Mouse (Mus musculus) forebrain, embryonic 10.5 days (tissue): Measurements from ENCODE around the gene 2010111I01Rik. TPM values are rescaled to one million over a fixed set of nuclear protein-coding genes. Genes with fewer than 3 reads are reported as not detected.
"Not testable (repeated sequence)": the region's sequence is repeated elsewhere in the genome, so short reads cannot be mapped to it uniquely, and the experiment has no call there.

Experiments used
- DNase-seq: peaks from one replicate; pipeline ENCODE4 v3.0.0-alpha.2; 2017; ENCODE audit warnings: low spot score; ENCODE audit errors: extremely low spot score
- H3K27ac ChIP-seq: fragments of 300-500 bp; sonication (generic); 2 replicates; pipeline ENCODE4 v1.5.1; 2016; ENCODE audit warnings: mild to moderate bottlenecking
- H3K27me3 ChIP-seq: fragments of 300-500 bp; sonication (generic); 2 replicates; pipeline ENCODE4 v1.6.1; 2016; ENCODE audit warnings: mild to moderate bottlenecking; ENCODE audit not compliant: poor library complexity, severe bottlenecking
- H3K36me3 ChIP-seq: fragments of 300-500 bp; sonication (generic); replicated peaks from 2 replicates; pipeline ENCODE4 v1.6.1; 2016; ENCODE audit warnings: mild to moderate bottlenecking, moderate library complexity
- H3K4me1 ChIP-seq: fragments of 300-500 bp; sonication (generic); 2 replicates; pipeline ENCODE4 v1.6.1; 2016
- H3K4me3 ChIP-seq: fragments of 300-500 bp; sonication (generic); 2 replicates; pipeline ENCODE4 v1.5.1; 2016; ENCODE audit warnings: mild to moderate bottlenecking, moderate library complexity
- H3K9me3 ChIP-seq: fragments of 300-500 bp; sonication (generic); 2 replicates; pipeline ENCODE4 v1.6.1; 2016; ENCODE audit warnings: mild to moderate bottlenecking, moderate library complexity
- WGBS: fragments of 180-500 bp; shearing (Covaris S2); methylation state at CpG from one replicate; pipeline ENCODE4 v1.1.7; 2016; 5-methylcytosine and 5-hydroxymethylcytosine counted together
- polyA plus RNA-seq: library from polyadenylated mRNA; unstranded; fragments of >200 nt; fragmentation: Nextera tagmentation; extraction: Ambion mirVana; gene quantifications from 2 replicates; pipeline ENCODE4 v1.2.1, GENCODE M21; 2016

Gene 2010111I01Rik
- polyA plus RNA-seq, 1 experiment from 2014 or later = 45.6 TPM

DNA sequence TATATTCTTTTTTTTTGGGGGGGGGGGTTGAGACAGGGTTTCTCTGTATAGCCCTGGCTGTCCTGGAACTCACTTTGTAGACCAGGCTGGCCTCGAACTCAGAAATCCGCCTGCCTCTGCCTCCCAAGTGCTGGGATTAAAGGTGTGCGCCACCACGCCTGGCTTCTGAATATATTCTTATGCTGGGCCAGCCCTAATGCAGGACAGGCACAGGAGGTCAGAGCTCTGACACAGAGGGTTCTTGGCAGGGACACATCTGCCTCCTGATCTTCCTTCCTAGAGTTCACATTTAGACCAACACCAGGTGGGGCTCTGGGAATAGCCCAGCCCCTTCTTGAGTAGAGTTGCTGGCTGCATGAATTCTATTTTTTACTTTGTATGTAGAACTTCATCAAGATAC lies 350.4 kb downstream of the 2010111I01Rik start:
- peaks cover 31% of the 10 kb centered on the region for H3K36me3 ChIP-seq
- H3K4me3 ChIP-seq, H3K27ac ChIP-seq, H3K9me3 ChIP-seq, DNase-seq, H3K27me3 ChIP-seq: not testable (repeated sequence)
- 98% methylated on average over 4 of the region's 4 CpGs for WGBS
- peaks cover 14% of the 10 kb centered on the region; the same call in 1 of the 2 replicates for H3K4me1 ChIP-seq

DNA sequence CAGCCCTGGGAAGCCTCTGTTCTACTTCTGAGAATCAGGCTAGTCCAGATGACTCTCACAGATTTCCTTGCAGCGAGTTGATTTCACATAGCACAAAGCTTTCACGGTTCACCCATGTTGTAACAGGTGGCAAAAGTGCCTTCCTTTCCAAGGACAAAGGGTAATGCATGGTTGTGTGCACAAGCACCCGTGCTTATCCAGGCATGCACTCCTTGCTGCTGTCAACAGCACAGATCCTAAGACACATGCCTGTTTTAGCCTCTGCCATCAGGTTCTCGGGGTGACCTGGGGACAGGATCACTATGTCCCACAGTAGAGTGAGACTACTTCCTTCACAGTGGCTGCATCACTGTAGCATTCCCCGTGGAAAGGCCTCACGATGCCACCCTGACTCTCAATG lies 351.1 kb downstream of the 2010111I01Rik start:
- peaks cover 31% of the 10 kb centered on the region for H3K36me3 ChIP-seq
- no peak overlapping the region for H3K4me3 ChIP-seq
- no peak overlapping the region for H3K27ac ChIP-seq
- no peaks in the 10 kb centered on the region for H3K27me3 ChIP-seq
- H3K4me1 ChIP-seq = peaks cover 14% of the 10 kb centered on the region; the same call in 1 of the 2 replicates
- no peak for DNase-seq
- WGBS = 88% methylated on average over 6 of the region's 6 CpGs
- H3K9me3 ChIP-seq = no peaks in the 10 kb centered on the region

DNA sequence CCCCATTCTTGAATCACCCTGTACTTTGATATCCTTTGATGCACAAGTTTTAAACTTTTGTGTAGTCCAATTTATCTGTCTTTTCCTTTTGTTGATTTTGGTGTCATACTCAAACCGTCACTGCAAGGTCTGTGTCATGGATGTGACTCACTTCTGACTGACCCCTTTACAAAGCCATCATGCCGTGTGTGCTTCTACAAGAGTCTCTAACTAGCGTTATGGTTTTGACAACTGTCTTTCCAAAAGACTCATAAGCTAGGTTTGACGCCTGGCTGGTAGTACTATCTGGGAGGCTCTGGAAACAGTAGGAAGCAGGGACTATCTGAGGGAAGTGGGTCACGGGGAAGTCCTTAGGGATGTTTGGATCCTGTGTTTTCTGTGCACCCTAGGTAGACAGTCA lies 351.7 kb downstream of the 2010111I01Rik start:
- H3K4me1 ChIP-seq = peaks cover 15% of the 10 kb centered on the region
- H3K36me3 ChIP-seq = peaks cover 31% of the 10 kb centered on the region
- no peak overlapping the region for H3K27ac ChIP-seq
- H3K27me3 ChIP-seq = no peaks in the 10 kb centered on the region
- H3K4me3 ChIP-seq = no peak overlapping the region
- WGBS = 91% methylated on average over 5 of the region's 5 CpGs
- H3K9me3 ChIP-seq = no peaks in the 10 kb centered on the region
- DNase-seq = no peak

DNA sequence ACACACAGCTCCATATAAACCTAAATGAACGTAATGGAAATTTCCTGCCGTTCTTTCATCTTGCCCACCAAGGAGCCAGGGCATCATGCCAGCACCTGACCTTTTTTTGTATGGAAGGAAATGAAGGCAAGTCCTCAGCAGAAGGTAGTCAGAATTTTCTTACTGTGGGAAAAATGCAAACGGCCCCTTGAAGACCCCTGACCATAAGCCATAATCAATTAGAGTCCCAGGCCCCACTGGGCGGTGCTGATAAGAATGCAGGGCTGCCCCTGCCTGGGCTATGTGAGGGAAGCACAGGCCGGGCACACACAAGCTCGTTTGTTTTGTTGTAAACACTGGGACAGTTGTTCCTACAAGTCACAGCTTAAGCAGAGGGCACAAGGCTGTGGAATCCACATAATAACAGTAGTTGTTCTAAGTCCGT lies 353.0 kb downstream of the 2010111I01Rik start:
- Histone ChIP-seq H3K4me1 (peaks cover 28% of the 10 kb centered on the region), H3K9me3 (no peaks in the 10 kb centered on the region), H3K36me3 (peaks cover 23% of the 10 kb centered on the region), H3K27ac (no peak overlapping the region), H3K27me3 (no peaks in the 10 kb centered on the region), H3K4me3 (no peak overlapping the region)
- no peak for DNase-seq
- WGBS = 69% methylated on average over 7 of the region's 7 CpGs

DNA sequence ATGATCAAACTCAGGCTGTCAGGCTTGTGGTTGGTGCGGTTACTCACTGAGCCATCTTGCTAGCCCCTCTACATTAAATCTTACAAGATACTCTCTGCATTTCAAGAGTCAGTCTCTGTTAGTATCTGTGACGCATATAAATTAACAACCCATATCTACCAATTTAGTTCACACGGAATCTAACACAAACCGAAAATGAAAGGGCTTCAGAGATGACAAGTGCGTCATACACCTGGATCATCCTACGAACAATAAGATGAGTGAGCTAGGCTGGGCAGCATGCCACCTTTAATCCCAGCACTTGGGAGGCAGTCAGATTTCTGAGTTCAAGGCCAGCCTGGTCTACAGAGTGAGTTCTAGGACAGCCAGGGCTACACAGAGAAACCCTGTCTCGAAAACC lies 355.1 kb downstream of the 2010111I01Rik start:
- Histone ChIP-seq H3K27ac (no peak overlapping the region), H3K4me3 (no peak overlapping the region), H3K36me3 (peaks cover 20% of the 10 kb centered on the region), H3K4me1 (peaks cover 40% of the 10 kb centered on the region), H3K27me3 (no peaks in the 10 kb centered on the region), H3K9me3 (no peaks in the 10 kb centered on the region)
- WGBS = 97% methylated on average over 7 of the region's 7 CpGs
- no peak for DNase-seq

DNA sequence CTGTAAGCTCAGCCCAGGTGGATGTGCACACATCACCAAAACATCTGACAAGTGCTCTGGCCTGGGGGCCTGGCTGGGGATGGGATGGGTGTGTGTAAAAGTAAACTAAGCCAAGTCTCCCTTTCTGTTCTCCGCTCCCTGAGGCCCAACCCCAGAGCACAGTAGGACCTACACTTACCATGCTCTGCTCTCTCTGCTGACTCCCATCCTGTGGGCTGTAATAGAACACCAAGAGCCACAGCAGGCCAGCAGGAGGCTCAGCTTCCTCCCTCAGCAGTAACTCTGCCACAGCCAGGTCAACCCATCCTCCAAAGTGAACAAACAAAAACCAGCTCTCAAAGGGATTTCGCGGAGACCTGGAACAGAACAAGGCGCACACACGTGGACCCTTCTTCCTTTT lies 357.0 kb downstream of the 2010111I01Rik start:
- Histone ChIP-seq H3K4me1 (peaks cover 48% of the 10 kb centered on the region), H3K27me3 (no peaks in the 10 kb centered on the region), H3K36me3 (peaks cover 11% of the 10 kb centered on the region), H3K27ac (0 out of 2 replicates have a peak overlapping the region, but pooled peaks have one; percentile 4), H3K4me3 (no peak overlapping the region), H3K9me3 (no peaks in the 10 kb centered on the region)
- DNase-seq = no peak
- WGBS = 71% methylated on average over 5 of the region's 5 CpGs

DNA sequence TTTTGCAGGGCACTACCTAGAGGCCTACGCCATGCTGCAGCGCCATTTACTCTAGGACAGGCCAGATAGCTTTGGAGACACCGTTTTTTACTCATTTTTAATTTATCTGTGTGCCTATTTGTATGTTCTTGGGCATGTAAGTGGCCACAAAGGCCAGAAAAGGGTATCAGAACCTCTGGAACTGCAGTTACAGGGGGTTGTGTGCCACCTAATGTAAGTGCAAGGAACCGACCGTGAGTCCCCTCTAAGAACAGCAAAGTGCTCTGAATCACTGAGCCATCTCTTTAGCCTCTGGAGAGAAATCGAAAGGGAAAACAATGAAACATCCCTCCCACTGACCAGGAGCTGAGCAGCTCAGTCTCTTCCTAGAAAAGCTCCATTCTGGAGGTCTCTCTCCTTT lies 358.1 kb downstream of the 2010111I01Rik start:
- peaks cover 4% of the 10 kb centered on the region; the same call in 1 of the 2 replicates for H3K36me3 ChIP-seq
- peaks cover 46% of the 10 kb centered on the region for H3K4me1 ChIP-seq
- H3K9me3 ChIP-seq = no peaks in the 10 kb centered on the region
- whole genome bisulfite sequencing = 90% methylated on average over 6 of the region's 6 CpGs
- H3K4me3 ChIP-seq = no peak overlapping the region
- DNase-seq = no peak
- 0 out of 2 replicates have a peak, but pooled peaks cover 3% of the 10 kb centered on the region for H3K27me3 ChIP-seq
- H3K27ac ChIP-seq = peak overlapping the region; percentile 59; the same call in 1 of the 2 replicates

DNA sequence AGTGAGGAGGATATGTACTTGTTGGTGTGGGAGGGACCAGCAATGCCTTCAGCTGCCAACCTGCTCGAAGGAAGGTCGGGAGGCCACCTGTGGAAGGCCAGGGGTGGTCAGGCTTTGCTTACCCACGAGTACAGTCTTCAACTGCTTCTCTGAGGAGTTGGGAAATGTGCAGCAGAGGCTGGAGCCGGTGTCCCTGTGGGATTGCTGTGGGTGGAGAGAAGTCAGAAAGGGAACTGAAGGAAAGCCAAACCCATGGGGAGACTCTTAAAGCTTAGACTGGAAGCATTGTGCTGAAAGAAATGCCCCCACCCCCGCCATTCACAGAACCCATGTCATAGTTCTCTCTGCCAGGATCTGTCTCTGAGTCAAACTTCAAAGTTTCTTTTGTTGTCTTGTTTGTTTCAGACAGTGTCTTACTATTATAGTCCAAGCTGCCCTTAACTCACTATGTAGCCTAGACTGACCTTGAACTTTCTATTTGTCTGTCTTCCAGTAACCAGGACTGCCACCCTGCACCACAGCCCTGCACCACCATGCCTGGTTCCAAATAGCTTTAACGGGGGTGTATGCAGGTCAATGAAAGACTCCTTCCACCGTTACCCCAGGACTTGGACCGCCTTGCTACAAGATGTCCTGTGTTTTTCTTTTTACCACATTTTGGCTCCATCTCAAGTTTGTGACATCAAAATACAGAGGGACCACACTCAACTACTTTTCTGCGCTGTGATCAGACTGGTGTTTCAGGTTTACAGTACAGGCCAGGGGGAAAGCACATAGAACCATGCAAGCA lies 358.8 kb downstream of the 2010111I01Rik start:
- Histone ChIP-seq H3K27me3 (peaks cover 6% of the 10 kb centered on the region; the same call in 1 of the 2 replicates), H3K9me3 (no peaks in the 10 kb centered on the region), H3K36me3 (peaks cover 4% of the 10 kb centered on the region; the same call in 1 of the 2 replicates), H3K4me3 (no peak overlapping the region), H3K4me1 (peaks cover 41% of the 10 kb centered on the region), H3K27ac (0 out of 2 replicates have a peak overlapping the region, but pooled peaks have one; percentile 59)
- 82% methylated on average over 9 of the region's 9 CpGs for WGBS
- no peak for DNase-seq

DNA sequence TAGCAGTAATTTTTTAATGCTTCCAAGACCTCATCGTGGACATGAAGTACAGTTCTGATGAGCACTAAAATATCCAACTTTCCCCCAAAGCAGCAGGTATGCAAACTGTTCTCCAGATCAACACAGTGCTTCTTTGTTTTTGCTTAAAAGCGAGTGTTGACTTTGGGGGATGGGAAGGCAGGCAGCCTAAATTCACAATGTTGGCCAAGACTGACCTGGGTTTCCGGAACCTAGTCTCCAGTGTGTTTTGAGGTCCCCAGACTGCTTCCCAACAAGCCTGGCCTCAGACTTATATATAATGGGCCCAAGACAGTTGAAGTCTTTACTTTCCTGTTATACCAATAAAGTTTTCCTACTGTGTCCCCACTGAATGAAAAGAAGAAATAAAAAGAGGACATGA lies 359.6 kb downstream of the 2010111I01Rik start:
- no peaks in the 10 kb centered on the region for H3K9me3 ChIP-seq
- DNase-seq = no peak
- peaks cover 4% of the 10 kb centered on the region; the same call in 1 of the 2 replicates for H3K36me3 ChIP-seq
- peaks cover 15% of the 10 kb centered on the region for H3K27me3 ChIP-seq
- WGBS = 71% methylated on average over 3 of the region's 3 CpGs
- peaks cover 43% of the 10 kb centered on the region for H3K4me1 ChIP-seq
- peak overlapping the region; percentile 59; the same call in 1 of the 2 replicates for H3K27ac ChIP-seq
- H3K4me3 ChIP-seq = no peak overlapping the region

DNA sequence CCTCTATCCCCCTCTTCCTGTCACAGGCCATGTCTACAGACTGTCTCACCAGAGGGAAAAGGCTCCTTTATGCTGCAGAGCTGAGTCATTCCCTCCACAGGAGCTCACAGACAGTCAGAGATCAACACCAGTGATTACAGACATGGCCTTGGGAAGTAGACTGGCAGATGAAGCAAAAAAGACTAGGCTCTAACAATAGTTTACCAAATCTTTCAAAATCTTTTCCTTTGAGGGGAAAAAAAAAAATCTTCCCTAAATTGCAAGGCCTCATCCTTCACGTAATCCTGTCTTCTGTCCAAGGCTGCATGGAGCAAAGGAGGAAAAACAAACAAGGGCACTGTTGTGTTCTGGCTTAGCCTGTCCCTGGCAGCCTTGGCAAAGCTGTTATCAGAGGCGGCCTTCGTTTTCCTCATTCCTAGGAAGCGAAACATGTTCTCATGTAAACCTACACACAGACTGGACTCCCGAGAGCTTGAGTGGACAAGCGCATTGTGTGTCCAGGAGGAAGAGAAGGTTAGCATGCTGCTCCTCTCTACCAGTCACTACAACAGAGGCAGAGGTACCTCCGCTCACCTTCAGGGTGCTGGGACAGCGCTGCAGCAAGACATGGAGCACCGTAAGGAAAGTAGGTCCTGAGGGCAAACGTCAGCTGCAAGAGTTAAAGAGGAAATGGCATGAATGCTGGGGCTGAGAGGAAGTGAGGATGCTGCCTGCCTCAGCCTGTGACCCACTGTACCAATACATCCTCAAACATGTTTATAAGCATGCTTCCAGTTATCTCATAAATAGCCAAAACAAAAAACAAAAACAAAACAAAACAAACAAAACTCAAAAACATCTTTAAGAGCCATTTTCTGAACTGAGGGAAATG lies 360.5 kb downstream of the 2010111I01Rik start:
- Histone ChIP-seq H3K27me3 (peaks cover 22% of the 10 kb centered on the region), H3K4me3 (no peak overlapping the region), H3K9me3 (no peaks in the 10 kb centered on the region), H3K27ac (peak overlapping the region; percentile 59), H3K36me3 (peaks cover 4% of the 10 kb centered on the region; the same call in 1 of the 2 replicates), H3K4me1 (peaks cover 52% of the 10 kb centered on the region)
- 78% methylated on average over 10 of the region's 10 CpGs for WGBS
- DNase-seq = no peak

DNA sequence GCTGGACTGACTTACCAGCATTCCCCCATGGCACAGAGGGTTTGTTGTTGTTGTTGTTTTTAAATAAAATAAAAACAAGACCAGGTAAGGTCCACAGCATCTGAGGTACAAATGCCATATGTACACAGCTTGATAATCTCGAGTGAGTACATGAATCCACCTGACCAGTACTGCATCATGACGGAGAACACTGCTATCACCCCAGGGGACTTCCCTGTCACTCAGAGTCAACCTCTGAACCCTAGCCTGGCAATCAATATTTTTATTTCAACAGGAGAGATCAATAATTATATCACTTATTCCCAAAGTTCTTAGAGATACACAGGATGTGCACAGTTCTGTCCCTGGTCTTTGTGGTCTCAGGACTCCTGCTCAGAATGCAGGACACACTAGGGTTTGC lies 361.3 kb downstream of the 2010111I01Rik start:
- H3K4me1 ChIP-seq = peaks cover 60% of the 10 kb centered on the region
- H3K27ac ChIP-seq = no peak overlapping the region
- DNase-seq = no peak
- H3K36me3 ChIP-seq = peaks cover 4% of the 10 kb centered on the region; the same call in 1 of the 2 replicates
- WGBS = 87% methylated on average over 2 of the region's 2 CpGs
- H3K9me3 ChIP-seq = no peaks in the 10 kb centered on the region
- H3K27me3 ChIP-seq = peaks cover 22% of the 10 kb centered on the region
- H3K4me3 ChIP-seq = no peak overlapping the region

DNA sequence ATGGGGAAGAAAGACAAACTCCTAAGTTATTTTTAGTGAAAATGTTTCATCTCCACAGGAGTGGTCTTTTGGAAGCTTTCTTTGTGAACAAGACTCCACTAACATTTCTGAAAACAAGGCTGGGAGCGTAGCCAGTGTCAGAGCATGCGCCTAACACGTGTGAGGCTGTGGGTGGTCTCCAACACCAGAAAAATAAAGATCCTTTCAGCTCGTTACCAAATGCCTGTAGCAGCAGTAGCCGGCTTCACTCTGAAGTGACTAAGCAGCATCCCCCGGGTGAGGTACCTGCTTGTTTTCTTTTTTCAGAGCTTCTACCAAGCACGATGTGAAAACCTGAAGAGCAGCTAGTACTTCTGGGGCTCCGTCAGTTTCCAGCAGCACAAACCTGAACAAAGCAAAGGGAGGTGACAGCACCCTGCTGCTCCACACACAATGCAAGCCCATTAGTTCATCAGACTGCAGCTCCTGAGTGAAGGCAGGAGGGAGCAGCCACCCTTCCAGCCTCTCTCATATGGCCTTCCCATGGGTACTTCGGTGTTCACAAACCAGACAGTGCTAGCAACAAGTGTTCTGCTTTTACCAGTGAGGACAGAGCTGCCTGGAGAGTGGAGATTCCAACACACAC lies 365.7 kb downstream of the 2010111I01Rik start:
- peak; percentile 37 for DNase-seq
- peaks cover 42% of the 10 kb centered on the region for H3K27me3 ChIP-seq
- H3K9me3 ChIP-seq = no peaks in the 10 kb centered on the region
- H3K4me3 ChIP-seq = no peak overlapping the region
- H3K36me3 ChIP-seq = no peaks in the 10 kb centered on the region
- peaks cover 23% of the 10 kb centered on the region for H3K4me1 ChIP-seq
- WGBS = 16% methylated on average over 9 of the region's 9 CpGs
- H3K27ac ChIP-seq = peak overlapping the region; percentile 12; the same call in 1 of the 2 replicates
